Mouse (Mus musculus) NIH3T3 (cell line): ENCODE measurements at regions not wholly inside any gene's neighbourhood (a gene's known extent, or its start where the extent isn't known, plus 50 kb on each side); places are given as distances from the start of the nearest gene placed in this dataset.
"Not testable (repeated sequence)": the region's sequence is repeated elsewhere in the genome, so short reads cannot be mapped to it uniquely, and the experiment has no call there.

Source experiments
- DNase-seq: peaks from one replicate; pipeline ENCODE4 v3.0.0-alpha.2; 2012; ENCODE audit warnings: low read depth

DNA sequence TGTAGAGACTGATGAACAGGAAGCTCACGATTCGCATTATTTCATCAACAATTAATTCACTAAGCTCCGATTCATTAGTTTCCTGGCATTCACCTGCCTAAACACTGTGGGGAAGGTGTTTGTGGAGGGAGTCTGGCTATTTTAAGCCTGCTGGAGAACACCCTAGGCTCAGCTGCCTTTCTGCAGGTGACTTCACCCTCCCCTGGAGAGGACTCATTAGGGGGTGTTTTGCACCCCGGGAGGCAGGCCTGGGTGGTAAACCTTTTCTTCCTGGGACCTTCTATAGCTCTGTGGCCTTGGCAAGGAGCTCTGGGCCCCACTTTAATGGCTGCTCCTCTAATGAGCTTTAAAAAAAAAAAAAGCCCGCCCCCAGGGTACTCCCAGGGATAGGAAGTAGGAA is 55.4 kb upstream of the Bnc1 start:
- no peak for DNase-seq

DNA sequence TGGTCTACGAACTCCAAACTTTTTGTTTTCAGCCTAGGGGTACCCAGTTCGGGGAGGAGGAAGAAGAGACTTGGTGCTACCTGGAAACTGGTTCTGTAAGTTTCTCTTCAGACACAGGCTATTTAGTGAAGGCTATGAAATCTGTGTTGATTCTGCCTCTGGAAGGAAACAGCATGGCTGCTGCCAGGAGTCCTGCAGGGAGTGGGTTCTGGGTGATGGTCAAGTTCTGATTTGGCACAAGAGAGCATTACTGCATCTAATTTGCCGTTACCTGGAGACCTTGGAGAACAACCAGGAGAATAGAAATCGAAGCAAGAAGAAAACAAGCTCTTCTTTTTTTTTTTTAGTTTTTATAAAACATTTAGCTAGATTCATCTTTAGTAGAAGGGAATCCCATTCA is 61.3 kb upstream of the Bnc1 start:
- DNase-seq: no peak

DNA sequence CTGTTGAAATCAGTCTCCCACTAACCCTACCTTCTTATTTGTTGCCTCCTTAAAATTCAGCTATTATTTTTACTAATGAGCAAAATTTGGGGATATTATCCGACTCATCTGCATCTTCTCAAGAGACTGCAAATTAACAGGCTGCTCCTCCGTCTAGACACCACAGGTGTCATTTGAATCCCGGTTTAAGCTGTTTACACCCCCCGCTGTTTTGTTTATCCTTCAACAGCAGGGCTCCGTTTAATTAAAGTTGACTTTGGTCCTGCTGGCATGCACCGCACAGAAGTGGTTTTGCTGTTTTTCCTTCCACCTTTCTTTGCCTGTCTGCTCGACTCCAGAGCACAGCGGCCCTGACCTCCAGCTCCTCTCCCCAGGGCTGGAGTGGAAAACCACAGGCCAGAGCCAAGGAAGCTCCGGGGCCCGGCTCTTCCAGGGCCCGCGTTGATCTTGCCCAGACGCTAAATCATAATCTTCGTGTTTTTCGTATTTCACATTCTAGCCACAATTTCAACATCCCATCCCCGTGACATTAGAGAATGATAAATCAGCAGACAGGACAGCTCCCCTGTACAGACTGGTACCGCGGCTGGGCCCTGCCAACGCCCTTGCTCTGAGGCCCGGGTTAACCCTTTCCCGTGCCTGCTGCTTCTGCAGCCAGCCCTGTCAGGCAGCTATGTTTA is 64.6 kb upstream of the Bnc1 start:
- peak; percentile 93 for DNase-seq

DNA sequence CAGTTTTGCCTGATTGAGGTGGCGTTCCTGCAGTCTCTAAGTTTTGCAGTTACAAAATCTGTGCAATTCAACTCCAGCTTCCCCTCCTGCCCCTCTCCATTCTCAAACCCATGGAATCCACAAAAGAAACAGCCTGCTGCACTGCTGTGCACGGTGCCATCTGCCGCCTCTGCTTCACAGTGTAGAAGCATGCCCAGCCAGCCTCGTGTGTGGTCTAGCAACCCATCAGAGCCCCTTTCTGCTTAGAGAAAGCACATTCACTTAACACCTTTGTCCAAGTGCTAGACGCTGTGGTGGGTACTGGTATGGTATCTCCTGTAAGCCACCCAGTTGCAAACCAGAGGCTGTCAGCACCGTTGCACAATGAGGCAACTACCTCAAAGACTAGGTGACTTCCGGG is 71.3 kb upstream of the Bnc1 start:
- DNase-seq: no peak

DNA sequence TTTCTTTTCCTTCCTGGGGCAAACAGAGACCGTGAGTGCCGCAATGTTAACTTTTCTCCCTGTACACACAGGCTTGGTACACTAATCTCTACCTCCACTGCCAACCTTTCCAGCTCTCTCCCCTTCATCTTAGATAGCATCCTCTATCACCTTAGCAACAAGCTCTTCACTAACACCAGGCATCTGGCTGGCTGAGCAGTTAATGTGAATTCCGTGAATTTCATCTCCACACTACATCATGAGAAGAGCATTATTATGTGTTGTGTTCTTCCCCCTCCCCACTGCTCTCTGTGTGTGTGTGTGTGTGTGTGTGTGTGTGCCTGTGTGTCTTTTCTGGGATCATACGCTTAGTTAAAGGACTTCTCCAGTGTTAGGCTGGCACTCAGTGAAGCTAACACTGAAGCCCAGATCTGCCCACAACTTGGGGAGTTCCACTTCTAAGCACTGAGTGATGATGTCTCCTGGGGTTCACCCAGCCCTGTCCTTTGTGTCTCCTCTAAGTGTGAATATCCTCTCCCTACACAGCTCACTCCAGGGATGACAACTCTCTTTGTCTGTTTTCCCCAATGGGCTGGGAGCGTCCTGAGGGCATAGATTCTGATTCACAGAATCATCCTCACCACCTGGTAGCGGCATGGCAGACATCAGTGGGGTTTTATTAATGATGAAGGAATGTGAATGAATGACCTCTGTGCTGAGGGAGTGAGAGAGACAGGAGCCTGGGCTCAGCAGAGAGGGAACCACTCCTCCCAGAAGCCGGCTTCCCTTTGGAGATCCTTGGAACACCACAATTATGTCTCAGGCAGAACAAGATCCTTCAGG is 77.7 kb upstream of the Bnc1 start:
- peak; percentile 44 for DNase-seq

DNA sequence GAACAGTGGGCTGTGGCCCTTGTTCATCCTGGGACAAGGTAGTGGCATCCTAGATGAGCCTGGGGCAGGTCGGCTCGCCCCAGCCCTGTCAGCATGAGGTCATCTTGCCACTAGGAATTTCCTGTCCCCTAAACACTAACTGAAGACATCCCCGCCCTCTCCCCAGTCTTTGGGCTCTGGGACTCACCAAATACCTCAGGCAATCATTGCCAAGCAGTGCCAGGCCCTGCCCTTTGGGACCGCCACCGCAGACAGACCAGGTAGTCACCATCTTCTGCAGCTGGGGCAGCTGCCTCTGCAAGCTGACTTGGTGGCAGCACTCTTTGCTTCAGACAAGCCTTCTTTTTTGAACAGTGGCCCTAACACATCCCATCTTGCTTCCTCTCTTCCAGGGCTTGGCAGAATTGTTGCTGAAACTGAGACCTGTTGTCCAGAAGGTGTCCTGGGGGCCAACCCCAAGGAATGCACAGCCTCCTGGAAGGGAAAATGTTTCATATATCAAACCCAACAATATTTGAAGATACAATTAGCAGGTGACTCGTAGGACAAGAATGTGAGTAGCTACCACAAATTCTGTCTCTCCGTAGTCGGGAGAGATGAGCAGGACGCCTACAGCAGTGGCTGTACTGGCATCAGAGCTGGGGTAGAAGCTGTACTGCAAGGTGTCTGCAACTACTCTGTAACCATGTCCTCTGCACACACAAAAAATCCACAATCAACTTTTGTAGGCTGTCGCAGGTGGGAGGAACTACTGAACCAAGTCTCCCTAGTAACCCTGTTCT is 79.0 kb upstream of the Bnc1 start:
- peak; percentile 43 for DNase-seq

DNA sequence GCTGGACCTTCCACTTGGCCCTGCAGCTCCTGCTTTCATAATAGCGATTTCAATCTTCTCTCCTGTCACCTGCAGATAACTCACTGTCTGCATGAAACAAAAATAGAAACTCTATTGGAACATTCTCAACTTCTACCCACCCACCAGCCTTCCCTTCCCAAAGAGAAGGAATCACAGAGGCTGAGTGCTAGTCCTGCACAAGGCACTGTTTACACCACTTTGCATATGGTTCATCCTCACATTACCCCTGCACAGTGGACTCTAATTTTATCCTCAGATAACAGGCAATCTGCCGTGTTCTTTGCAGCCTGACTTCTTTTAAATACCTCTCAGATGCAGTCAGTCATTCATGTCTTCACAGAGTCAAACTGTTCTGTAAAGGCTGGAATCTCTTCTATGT is 83.3 kb upstream of the Bnc1 start:
- DNase-seq: no peak

DNA sequence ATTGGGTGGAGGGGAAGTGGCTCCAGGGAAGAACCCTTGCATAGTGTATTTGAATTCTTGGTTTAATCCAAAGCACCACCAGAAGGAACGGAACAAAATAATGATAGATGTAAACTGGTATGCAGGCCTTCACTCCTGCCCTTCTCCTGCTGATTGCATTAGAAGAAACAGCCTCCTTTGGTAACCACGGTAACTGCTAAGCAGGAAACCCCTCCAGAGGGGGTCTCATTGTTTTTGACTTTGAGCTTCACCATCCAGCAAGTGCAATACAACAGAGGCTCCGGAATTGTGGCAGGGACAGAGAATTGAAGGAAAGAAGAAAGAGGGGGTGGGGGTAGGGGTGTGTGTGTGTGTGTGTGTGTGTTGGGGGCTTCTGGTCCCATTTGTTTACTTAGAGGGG is 89.8 kb upstream of the Bnc1 start:
- no peak for DNase-seq

DNA sequence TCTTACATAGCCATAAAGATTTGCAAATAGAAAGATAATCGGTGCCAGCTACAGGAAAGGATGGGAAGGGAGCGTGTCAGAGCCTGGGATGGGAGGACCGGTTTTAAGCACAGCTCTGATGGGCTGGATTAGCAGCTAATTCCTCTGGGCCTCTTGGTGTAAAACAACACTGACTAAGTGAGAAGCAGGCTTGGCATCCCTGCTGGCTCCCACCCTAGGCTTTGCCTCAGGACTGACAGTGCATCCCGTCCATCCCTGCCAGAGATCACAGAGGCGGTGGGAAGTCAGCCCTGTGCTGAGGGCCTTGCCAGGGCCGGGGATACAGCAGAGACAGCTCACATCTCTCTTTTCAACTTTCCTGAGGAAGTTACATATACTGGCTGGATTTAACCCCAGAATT is 90.8 kb upstream of the Sh3gl3 start:
- DNase-seq: peak; percentile 62

DNA sequence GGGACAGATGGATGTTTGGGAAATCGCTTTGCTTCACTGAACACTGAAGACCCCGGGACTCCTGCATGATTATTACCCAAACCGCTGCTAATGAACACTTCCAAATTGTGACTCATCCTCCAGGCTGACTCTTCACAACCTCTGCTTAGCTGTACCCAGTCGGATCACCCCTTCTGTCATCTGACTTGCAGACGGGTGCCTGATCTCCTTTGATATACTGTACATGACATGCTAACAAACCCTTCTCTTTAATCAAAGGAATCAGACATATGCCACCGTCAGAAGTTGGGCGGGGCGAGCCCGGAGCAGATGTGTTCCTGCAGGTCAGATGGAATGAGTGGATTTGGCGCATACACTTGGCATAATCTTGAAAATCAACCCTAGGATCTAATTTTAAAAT is 89.2 kb upstream of the Sh3gl3 start:
- DNase-seq: peak; percentile 64

DNA sequence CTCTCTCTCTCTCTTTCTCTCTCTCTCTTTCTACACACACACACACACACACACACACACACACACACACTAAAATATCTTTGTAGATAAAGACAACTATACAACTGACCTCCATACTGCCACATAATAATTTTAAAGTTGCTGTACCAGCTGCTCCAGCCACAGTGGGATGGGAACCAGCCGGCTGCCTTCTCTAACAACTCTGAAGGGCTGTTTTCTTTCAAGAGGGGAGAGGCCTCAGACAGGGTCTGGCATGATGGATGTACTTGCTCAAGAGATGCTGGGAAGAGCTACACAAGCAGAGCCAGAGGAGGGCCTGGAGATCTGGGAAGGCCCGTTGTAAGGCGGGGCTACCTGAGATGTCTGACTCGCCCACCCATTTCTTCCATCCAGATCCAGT is 88.4 kb upstream of the Sh3gl3 start:
- peak; percentile 11 for DNase-seq

DNA sequence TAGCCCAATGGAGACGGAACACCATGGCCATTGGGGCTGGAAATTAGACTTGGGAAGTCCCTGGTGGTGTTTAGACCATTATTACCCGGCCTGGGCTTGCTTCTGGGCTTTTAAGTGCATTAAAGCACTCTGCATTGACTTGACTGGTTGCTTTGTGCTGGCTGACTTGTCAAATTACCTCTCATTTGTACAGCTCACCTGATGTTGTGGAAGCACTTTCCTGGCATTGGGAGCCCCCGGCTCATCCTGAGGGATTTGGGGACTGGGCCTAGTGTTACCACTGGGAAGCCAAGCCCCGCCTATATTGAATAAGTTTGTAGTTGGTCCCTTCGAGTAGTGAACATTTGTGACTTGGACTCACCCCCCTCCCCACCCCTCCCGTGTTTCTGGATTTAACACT is 75.5 kb upstream of the Sh3gl3 start:
- no peak for DNase-seq

DNA sequence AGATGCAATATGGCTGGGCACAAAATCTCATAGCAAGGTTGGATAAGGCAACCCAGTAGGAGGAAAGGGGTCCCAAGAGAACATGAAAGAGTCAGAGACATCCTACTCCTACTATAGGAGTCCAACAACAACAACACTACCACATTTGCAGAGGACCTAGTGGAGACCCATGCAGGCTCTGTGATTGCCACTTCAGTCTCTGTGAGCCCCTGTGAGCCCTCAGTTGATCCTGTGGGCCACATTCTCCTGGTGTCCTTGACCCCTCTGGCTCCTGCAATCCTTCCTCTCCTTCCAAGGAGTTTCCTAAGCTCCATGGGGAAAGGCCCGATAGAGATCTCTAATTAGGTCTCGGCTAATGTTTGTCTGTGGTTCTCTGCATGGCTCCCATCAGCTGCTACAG is 72.3 kb upstream of the Sh3gl3 start:
- no peak for DNase-seq

DNA sequence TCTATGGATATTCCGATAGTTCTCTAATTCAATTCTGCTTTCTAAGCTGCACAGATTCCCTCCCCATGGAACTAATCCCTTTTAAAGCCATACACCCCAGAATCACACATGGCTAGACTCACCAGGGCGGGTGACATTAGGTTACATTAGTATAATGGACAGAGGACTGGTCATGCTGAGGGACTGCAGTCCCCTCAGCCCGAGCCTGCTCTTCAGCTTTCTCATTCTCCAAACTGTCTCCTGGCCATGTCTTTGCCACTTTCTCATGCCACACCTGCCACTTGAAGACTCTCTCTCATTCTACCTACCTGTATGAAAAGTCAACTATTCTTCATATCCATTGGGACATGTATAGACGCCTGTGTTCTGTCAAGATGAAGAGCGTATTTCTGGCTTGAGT is 68.0 kb upstream of the Sh3gl3 start:
- DNase-seq: no peak

DNA sequence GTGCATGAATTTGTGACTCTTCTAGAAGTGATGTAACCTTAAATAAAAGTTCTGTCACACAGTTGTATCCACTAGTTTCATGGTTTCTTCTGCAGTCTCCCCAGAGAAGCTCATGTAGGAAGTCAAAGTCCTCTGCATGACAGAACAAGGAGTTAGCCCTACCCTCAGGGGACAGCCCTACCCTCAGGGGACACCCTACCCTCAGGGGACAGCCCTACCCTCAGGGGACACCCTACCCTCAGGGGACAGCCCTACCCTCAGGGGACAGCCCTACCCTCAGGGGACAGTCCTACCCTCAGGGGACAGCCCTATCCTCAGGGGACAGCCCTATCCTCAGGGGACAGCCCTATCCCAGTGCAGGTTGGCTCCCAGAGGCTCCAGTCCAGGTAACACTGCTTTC is 64.5 kb upstream of the Sh3gl3 start:
- DNase-seq: not testable (repeated sequence)

DNA sequence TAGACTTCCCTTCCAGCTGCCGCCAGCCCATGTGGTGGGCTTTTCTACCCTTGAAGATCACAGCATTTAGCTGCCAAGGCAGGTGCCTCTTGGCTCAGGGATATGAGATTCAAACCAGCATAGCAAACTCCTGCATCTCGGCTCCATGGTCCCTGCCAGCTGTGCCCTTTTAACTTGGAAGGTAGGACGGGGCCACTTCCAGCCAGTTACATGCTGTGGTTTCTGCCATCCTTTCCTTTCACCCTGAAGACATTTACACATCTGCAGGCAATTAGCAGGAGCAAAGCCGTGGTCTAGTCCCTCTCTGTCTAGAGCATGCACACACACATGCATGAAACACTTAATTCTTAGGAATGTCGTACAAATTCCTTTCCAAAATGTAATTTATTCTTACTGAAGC is 64.1 kb upstream of the Sh3gl3 start:
- peak; percentile 72 for DNase-seq

DNA sequence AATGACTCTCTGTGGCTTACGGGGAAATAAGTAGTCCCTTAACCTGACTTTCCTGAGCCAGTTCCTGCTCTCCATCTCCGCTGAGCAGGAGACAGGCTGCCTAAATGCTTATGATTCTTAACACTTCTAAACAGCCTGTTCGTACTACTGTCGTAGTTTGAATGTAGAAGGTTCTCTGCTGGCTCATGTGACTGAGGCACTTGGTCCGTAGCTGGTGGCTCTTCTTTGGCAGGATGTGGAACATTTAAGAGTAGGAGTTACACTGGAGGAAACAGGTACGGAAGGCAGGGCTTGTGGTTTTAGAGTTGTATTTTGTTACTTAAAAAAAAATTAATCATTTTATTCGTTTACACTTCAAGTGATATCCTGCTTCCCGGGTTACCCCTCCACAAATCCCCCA is 63.7 kb upstream of the Sh3gl3 start:
- DNase-seq: no peak

DNA sequence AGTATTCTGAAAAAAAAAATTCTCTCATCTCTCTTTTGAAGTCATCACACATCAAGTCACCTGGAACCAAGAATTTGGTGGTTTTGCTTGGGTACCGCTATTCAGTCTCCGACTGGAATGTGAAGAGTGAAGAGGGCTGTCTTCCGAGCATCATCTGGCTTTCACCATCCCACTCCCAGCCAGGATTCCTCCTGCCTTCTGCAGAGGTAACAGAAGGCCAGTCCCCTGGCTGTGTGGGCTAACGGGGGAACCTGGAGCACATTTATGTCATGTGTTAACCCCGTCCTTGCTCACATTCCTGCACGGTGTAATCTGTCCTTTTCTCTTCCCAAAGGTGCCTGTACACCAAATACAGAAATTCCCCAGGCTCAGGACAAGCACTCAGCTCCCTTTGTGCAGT is 61.6 kb upstream of the Sh3gl3 start:
- no peak for DNase-seq

DNA sequence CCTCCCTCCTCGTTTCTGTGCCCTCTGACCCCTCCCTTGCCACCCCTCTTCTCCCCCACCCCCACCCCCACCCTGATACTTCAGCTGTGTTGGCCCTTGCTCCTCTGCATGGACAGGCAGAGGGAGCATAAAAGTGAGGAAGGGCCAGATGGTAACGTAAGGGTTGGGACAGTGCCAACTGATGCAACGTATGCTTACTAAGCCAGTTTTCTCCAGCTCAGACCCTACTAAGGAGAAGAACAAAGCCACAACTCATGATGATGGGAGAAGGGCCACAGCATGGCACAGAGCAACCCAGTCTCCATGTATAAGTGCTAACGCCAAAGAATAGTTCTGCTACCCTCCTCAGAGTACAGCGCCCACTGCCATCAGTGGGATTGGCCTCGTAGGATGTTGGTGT is 58.0 kb upstream of the Sh3gl3 start:
- peak; percentile 45 for DNase-seq

DNA sequence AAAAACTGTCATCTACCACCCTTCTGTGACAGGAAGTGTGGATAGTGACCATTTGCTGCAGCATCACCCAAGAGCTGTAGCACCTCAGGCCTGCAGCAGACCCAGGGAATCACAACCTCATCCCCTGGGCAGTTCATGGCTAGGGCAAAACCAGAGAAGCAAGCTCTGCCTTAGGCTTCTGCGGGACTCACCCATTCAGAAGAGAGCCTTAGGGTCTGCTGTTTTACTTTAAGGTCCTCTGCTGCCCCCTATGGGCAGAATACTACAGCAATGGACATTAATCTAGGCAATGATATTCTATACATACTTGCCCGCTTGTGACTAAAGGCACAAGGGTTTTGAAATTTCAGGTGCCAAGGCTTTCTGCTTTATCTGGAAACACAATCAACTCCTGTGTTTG is 54.4 kb upstream of the Sh3gl3 start:
- peak; percentile 97 for DNase-seq

DNA sequence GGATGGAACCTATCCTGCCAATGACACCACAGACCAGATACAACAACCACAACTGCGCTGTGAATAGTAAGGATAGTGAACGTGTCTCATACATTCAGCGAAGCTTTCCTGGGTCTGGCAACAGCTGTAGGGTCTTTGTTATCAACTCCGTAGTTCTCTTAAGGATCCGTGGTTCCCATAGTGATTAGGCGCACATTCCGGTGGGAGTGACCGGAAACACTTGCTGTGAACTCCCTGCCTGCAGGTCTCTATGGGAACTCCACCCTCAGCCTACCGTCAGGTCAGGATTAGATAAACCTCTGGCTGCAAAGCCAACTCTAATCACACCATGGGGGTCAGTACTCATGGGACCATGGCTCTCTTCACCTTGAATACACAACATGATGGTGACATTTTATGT is 53.8 kb upstream of the Sh3gl3 start:
- DNase-seq: no peak

DNA sequence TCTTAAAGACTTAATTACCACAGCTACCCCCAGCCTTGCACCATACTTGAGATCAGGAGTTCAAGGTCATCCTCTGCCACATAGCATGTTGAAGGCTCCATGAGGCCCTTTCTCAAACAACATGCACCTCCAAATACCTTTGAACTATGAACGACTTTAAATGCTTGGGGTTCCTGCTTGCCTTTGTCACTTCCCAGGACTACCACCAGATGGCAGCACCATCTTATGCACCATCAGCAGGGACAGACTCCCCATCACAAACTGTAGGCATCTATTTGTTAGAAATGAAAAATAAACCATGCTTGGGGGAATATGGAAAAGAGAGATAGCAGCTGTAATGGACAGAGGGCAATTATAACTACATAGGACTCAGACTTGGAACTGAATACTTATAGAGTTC is 51.9 kb upstream of the Sh3gl3 start:
- DNase-seq: peak; percentile 89
